Mouse (Mus musculus) ES-E14 (cell line): ENCODE data around the gene Haspin.

Source experiments
- CHD2 ChIP-seq: IDR thresholded peaks from 2 replicates; pipeline ENCODE4 v1.6.1; 2014; ENCODE audit warnings: mild to moderate bottlenecking, low read depth, low read length, inconsistent platforms
- HCFC1 ChIP-seq: IDR thresholded peaks from 2 replicates; pipeline ENCODE4 v1.6.1; 2012; ENCODE audit warnings: low read length, inconsistent platforms, borderline replicate concordance; ENCODE audit not compliant: insufficient read depth
- ZC3H11A ChIP-seq: IDR thresholded peaks from 2 replicates; pipeline ENCODE4 v1.6.1; 2012; ENCODE audit warnings: low read depth, mild to moderate bottlenecking, inconsistent platforms, low read length, borderline replicate concordance

DNA sequence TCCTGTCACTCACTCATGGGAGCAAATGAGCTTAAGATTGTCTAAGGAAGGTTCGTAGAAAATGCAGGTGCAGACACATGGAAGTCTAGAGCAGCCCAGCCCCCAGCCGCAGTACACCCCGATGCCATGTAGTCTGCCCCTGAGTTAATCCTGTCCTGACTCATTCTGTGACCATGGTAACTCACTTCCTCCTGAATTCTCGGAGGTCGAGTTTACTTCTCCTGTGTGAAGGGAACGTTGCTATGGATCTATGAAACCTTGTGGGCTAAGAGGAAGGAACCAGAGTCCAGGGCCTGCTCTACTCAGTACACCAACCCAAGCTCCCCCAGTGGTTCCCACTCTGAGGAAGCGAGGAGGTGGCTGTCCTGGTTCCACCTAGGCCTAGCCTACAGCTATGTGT is 45.2 kb downstream of the Haspin start:
- TF ChIP-seq HCFC1 (no peak), ZC3H11A (no peak), CHD2 (no peak)
